Mouse (Mus musculus) kidney, embryonic 16.5 days (tissue): Measurements from ENCODE around the gene Cyp2r1. TPM values are rescaled to one million over a fixed set of nuclear protein-coding genes. Genes with fewer than 3 reads are reported as not detected.
A peak's percentile ranks its signal among the peaks of the same experiment; 100 is the strongest.
"Not testable (repeated sequence)": the region's sequence is repeated elsewhere in the genome, so short reads cannot be mapped to it uniquely, and the experiment has no call there.

Experiments
- ATAC-seq: fragments of 200-750 bp; cut with Nextera tagmentation; 2 replicates; pipeline ENCODE4 v1.8.0; 2017; ENCODE audit warnings: moderate TSS enrichment; ENCODE audit not compliant: low FRiP score, low TSS enrichment
- H3K27ac ChIP-seq: fragments of 300-500 bp; sonication (generic); 2 replicates; pipeline ENCODE4 v1.5.1; 2014; ENCODE audit warnings: low read length
- H3K27me3 ChIP-seq: fragments of 300-500 bp; sonication (generic); 2 replicates; pipeline ENCODE4 v1.6.1; 2014; ENCODE audit warnings: low read length, control low read depth, mixed read lengths; ENCODE audit not compliant: insufficient read depth
- H3K36me3 ChIP-seq: fragments of 300-500 bp; sonication (generic); 2 replicates; pipeline ENCODE4 v1.6.1; 2014; ENCODE audit warnings: low read length, control low read depth, mixed read lengths; ENCODE audit not compliant: insufficient read depth
- H3K4me1 ChIP-seq: fragments of 300-500 bp; sonication (generic); 2 replicates; pipeline ENCODE4 v1.6.1; 2014; ENCODE audit warnings: low read length, control low read depth, mixed read lengths; ENCODE audit not compliant: insufficient read depth
- H3K4me2 ChIP-seq: fragments of 300-500 bp; sonication (generic); replicated peaks from 2 replicates; pipeline ENCODE4 v1.6.1; 2014; ENCODE audit warnings: low read depth, low read length
- H3K4me3 ChIP-seq: fragments of 300-500 bp; sonication (generic); 2 replicates; pipeline ENCODE4 v1.5.1; 2014; ENCODE audit warnings: mild to moderate bottlenecking, low read length
- H3K9ac ChIP-seq: fragments of 300-500 bp; sonication (generic); replicated peaks from 2 replicates; pipeline ENCODE4 v1.6.1; 2014; ENCODE audit warnings: low read length
- H3K9me3 ChIP-seq: fragments of 300-500 bp; sonication (generic); 2 replicates; pipeline ENCODE4 v1.6.1; 2016; ENCODE audit warnings: low read length, control low read depth
- WGBS: fragments of 180-500 bp; shearing (Covaris S2); extraction: QIAGEN DNeasy Blood & Tissue Kit; methylation state at CpG from one replicate; pipeline ENCODE4 v1.1.7; 2014; 5-methylcytosine and 5-hydroxymethylcytosine counted together
- polyA plus RNA-seq: library from polyadenylated mRNA; unstranded; fragments of >200 nt; fragmentation: Nextera tagmentation; extraction: Ambion mirVana; gene quantifications from 2 replicates; pipeline ENCODE4 v1.2.1, GENCODE M21; 2015

Gene Cyp2r1
- polyA plus RNA-seq = 1.4 and 1.6 TPM in 2 replicates

- Histone ChIP-seq H3K27ac (peak within 1 kb of the TSS; percentile 71), H3K27me3 (no peaks in the 10 kb centered on the region), H3K4me3 (peak within 1 kb of the TSS; percentile 53), H3K9me3 (no peaks in the 10 kb centered on the region), H3K4me1 (no peaks in the 10 kb centered on the region), H3K36me3 (no peaks in the 10 kb centered on the region), H3K9ac (peak within 1 kb of the TSS; percentile 70), H3K4me2 (peak within 1 kb of the TSS; percentile 70)
- 2% methylated on average over 54 of the region's 56 CpGs for WGBS
- ATAC-seq = peak; percentile 100
Observed at GRCm38 (mm10) chr7:114562531-114563241, at the start of gene Cyp2r1. Gene Cyp2r1, minus strand, starts transcription at chr7:114562972.

DNA sequence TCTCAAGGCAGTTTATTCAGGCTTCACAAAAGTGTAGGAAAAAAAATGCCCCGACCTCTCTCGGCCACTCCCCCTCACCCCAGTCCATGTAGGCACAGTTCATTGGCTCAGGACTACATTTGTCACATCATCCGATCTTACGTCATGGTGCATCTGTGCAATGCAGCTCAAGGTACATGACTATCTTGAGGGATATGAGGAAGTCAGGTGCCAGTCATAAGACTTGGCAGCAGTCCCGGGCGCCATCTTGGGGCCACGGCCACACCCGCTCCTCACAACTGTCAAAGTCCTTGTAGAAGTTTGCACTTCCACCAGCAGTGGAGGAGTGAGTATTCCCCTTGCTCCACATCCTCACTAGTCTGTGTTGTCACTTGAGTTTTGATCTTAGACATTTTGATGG lies 31.6 kb upstream of the Cyp2r1 start:
- H3K27me3 ChIP-seq, H3K9ac ChIP-seq, H3K4me1 ChIP-seq, H3K9me3 ChIP-seq, H3K4me3 ChIP-seq, H3K36me3 ChIP-seq, ATAC-seq, H3K4me2 ChIP-seq, H3K27ac ChIP-seq: not testable (repeated sequence)
- WGBS = 92% methylated on average over 8 of the region's 8 CpGs

- Histone ChIP-seq H3K36me3 (no peaks in the 10 kb centered on the region), H3K4me2 (no peak overlapping the region), H3K9ac (no peak overlapping the region), H3K27me3 (no peaks in the 10 kb centered on the region), H3K4me1 (0 out of 2 replicates have a peak, but pooled peaks cover 2% of the 10 kb centered on the region), H3K9me3 (no peaks in the 10 kb centered on the region), H3K27ac (no peak overlapping the region), H3K4me3 (no peak overlapping the region)
- ATAC-seq = no peak
- WGBS = 35% methylated on average over 2 of the region's 2 CpGs
Observed at GRCm38 (mm10) chr7:114582441-114582840, 19.7 kb upstream of the Cyp2r1 start.

DNA sequence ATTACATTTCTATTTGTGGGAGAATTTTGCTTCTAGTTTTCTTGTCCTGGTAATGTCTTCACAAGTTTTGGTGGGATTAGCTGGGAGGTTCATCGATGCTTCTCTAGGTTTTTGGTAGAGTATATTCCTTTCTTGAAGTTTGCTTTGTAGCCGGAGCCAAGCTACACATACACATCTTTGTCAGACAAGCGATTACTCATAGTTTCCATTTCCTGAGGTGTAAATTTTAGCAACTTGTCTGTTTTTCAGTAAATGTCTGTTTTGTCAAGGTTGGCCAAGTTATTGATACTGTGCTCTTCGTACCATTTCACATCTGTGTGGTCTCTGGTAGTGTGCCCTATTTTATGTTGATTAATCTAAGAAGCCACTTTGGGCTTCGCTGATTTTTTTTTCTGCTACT lies 18.4 kb upstream of the Cyp2r1 start:
- Histone ChIP-seq H3K9me3 (no peaks in the 10 kb centered on the region), H3K27me3 (no peaks in the 10 kb centered on the region), H3K4me2 (no peak overlapping the region), H3K9ac (no peak overlapping the region), H3K4me3 (no peak overlapping the region), H3K27ac (no peak overlapping the region), H3K36me3 (no peaks in the 10 kb centered on the region), H3K4me1 (0 out of 2 replicates have a peak, but pooled peaks cover 2% of the 10 kb centered on the region)
- no peak for ATAC-seq
- WGBS = 69% methylated on average over 5 of the region's 5 CpGs

GRCm38 (mm10) chr7:114580426-114580825 lies 17.7 kb upstream of the Cyp2r1 start:
- no peak for ATAC-seq
- no peak overlapping the region for H3K9ac ChIP-seq
- H3K4me3 ChIP-seq = no peak overlapping the region
- H3K27me3 ChIP-seq = no peaks in the 10 kb centered on the region
- 1% methylated on average over 4 of the region's 4 CpGs for WGBS
- no peaks in the 10 kb centered on the region for H3K36me3 ChIP-seq
- no peaks in the 10 kb centered on the region for H3K9me3 ChIP-seq
- H3K4me2 ChIP-seq = no peak overlapping the region
- H3K4me1 ChIP-seq = 0 out of 2 replicates have a peak, but pooled peaks cover 2% of the 10 kb centered on the region
- no peak overlapping the region for H3K27ac ChIP-seq

- Histone ChIP-seq H3K9ac (no peak overlapping the region), H3K4me1 (0 out of 2 replicates have a peak, but pooled peaks cover 2% of the 10 kb centered on the region), H3K27ac (no peak overlapping the region), H3K4me2 (no peak overlapping the region), H3K36me3 (no peaks in the 10 kb centered on the region), H3K4me3 (no peak overlapping the region), H3K27me3 (no peaks in the 10 kb centered on the region), H3K9me3 (no peaks in the 10 kb centered on the region)
- 73% methylated on average over 1 of the region's 1 CpGs for WGBS
- ATAC-seq = no peak
Observed at GRCm38 (mm10) chr7:114577665-114578064, 14.9 kb upstream of the Cyp2r1 start.

DNA sequence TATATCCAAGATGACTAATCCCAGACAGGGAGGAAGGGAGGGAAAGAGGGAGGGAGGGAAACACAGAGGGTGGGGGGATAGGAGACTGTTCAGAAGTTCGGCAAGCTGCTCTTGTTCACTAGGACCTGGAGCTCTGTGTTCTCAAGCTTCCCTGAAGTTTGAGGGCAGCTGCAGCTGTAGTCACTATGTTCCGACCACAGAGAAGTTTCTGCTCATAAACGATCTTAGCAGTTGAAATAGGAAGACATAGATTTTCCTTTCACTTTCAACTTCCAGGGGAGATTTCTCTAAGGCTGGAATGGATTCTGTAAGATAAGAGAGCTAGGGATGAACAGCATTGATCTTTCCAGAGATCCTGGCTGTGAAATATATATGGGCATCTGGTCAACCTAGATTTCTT lies 14.2 kb upstream of the Cyp2r1 start:
- no peaks in the 10 kb centered on the region for H3K9me3 ChIP-seq
- H3K36me3 ChIP-seq = no peaks in the 10 kb centered on the region
- H3K27ac ChIP-seq = no peak overlapping the region
- H3K4me1 ChIP-seq = 0 out of 2 replicates have a peak, but pooled peaks cover 2% of the 10 kb centered on the region
- no peak overlapping the region for H3K4me2 ChIP-seq
- H3K27me3 ChIP-seq = no peaks in the 10 kb centered on the region
- no peak for ATAC-seq
- H3K4me3 ChIP-seq = no peak overlapping the region
- WGBS = 76% methylated on average over 3 of the region's 3 CpGs
- H3K9ac ChIP-seq = no peak overlapping the region

DNA sequence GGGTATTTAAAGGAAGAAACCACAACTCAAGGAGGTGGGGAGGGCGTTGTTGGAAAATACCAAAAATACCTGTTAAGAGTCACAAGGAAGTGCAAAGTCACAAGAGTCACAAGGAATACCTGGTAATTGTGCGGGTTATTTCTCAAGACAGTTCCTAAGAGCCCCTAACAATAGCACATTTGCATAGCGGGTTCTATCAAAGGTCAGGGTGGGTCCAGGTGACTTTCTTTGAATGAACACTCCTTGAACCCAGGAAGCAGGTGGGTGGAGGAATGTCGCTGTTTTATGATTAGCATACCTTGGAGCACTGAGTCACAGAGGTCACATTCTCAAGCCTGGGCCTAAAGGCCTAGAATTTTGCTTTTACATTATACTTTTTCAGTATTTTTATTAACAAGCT lies 11.1 kb upstream of the Cyp2r1 start:
- not testable (repeated sequence) for ATAC-seq, H3K36me3 ChIP-seq, H3K4me3 ChIP-seq, H3K9me3 ChIP-seq, H3K27ac ChIP-seq, H3K4me2 ChIP-seq, H3K4me1 ChIP-seq, H3K27me3 ChIP-seq, H3K9ac ChIP-seq
- WGBS = 92% methylated on average over 4 of the region's 4 CpGs

DNA sequence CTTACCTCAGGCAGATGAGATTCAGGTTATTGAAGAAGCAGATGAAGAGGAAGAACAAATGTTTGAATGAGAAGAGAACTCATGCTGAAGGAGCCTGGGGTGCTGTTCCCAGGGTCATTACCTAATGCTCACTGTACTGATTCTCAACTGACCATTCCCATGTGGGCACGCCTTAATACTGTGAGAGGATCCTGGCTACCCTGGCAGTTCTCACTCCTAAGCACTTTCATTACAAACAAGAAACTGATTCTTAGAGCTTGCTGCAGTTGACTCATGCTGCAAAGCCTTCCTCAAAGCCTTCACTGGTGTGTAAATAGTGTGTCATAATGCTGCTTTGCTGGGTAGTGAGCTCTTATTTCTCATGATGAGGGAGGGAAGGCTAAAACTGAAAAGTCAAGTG lies 26.6 kb downstream of the Cyp2r1 start:
- Histone ChIP-seq H3K9ac (no peak overlapping the region), H3K4me2 (no peak overlapping the region), H3K4me1 (no peaks in the 10 kb centered on the region), H3K27ac (no peak overlapping the region), H3K27me3 (no peaks in the 10 kb centered on the region), H3K4me3 (no peak overlapping the region), H3K36me3 (peaks cover 3% of the 10 kb centered on the region; the same call in 1 of the 2 replicates), H3K9me3 (no peaks in the 10 kb centered on the region)
- WGBS = 89% methylated on average over 1 of the region's 1 CpGs
- no peak for ATAC-seq

DNA sequence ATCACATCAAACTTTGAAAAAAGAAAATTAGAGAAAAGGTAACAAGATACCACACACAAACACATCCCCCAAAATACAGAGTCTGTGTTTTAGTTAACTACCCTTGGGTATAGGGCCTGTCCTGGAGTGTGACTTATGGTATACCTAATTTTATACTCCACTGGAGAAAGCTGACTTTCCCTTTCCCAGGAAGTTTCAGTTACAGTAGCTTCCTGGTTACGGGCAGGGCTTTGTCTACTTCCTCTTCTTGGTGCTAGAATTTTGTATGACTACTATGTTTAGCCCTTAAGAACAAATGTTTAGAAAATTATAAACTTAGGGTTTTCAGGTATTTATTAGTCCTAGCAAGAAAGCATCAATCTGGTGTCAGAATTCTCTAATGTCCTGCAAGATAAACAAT lies 36.5 kb downstream of the Cyp2r1 start:
- no peak overlapping the region for H3K4me2 ChIP-seq
- no peak overlapping the region for H3K27ac ChIP-seq
- H3K36me3 ChIP-seq = no peaks in the 10 kb centered on the region
- H3K4me3 ChIP-seq = no peak overlapping the region
- H3K27me3 ChIP-seq = no peaks in the 10 kb centered on the region
- WGBS = 55% methylated on average over 1 of the region's 1 CpGs
- no peaks in the 10 kb centered on the region for H3K9me3 ChIP-seq
- no peaks in the 10 kb centered on the region for H3K4me1 ChIP-seq
- no peak for ATAC-seq
- no peak overlapping the region for H3K9ac ChIP-seq
